Mouse (Mus musculus): ENCODE data around the gene Six3.

- TF ChIP-seq POLR2A (IDR thresholded peaks at IDR 0.05; ENCODE audit: low read depth, low read length) (no peak), CTCF (IDR thresholded peaks at IDR 0.05; ENCODE audit: borderline replicate concordance, insufficient read depth, low read length) (no peak)
Observed at GRCm38 (mm10) chr17:85612526-85613265, 712 bp upstream of the Six3 start.
